Mouse (Mus musculus) CD4-positive helper T cell, adult 2 months (primary cell): Measurements from ENCODE around the gene Aaas.

Experiments used
- DNase-seq: peaks from one replicate; pipeline ENCODE4 v3.0.0-alpha.2; 2012; ENCODE audit warnings: low read depth, missing footprints, low spot score

Gene Aaas

DNA sequence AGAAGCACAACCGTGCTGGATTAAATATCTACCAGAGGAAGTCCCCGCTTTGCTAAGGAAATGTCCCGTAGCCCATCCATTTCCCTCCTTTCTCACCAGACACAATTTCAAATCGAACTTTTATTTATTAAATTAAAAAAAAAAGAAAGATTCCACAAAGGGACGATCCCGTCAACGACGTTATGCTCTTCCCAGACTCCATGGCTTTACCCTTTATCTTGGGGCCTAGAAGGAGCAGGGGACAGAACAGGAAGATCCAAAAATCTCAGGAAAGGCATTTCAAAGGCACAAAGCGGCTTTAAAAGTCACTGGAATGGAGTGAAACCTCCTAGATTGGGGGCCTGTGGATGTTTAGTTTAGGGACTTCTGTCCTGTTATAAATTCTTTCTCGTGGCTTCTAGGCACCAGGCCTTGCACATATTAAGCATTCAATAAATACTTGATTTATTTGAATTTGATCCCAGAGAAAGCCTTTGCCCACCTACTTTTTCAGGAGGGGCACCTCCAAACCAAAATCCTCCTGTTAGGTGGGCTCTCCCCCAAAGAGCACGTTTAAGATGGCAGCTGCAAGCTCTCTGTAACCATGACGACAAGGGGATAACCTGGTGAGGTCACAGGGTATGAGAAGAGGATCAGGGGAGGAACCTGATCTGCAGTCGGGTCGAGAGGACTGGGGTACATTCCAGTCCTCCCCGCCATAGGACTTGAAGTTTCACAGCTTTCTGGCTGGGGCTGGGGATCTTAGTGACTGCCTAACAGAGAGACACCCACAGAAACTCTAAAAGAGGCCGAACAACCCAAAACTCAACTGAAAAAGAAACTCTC lies 6.1 kb upstream of the Aaas start:
- no peak for DNase-seq

DNA sequence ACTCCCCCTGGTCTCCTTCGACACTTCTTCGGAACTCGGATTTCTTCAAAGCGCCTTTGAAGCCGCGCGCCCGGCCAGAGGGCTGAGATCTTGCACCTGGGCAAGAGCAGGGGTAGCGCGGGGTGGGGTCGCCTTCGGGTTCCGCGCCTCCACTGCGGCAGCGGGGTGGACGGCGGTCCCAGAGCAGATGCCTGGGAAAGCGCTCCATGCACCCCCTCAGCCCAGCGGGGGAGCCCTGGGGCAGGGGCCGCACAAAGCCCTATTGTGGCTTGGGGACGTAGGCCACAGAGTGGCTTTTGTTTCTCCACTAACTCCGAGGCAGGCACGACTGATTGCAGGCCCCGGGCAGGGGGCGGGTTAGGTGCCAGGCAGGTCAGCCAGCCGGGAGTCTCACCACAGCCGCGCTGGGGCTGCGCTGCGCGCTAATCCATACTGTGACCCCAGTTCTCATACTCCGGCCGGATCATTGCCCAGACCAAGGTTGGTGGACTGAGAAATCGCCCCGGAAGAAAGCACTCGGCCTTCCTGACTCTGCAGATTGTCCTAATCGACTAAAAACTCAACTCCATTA lies 5.4 kb upstream of the Aaas start:
- peak; percentile 23 for DNase-seq

DNA sequence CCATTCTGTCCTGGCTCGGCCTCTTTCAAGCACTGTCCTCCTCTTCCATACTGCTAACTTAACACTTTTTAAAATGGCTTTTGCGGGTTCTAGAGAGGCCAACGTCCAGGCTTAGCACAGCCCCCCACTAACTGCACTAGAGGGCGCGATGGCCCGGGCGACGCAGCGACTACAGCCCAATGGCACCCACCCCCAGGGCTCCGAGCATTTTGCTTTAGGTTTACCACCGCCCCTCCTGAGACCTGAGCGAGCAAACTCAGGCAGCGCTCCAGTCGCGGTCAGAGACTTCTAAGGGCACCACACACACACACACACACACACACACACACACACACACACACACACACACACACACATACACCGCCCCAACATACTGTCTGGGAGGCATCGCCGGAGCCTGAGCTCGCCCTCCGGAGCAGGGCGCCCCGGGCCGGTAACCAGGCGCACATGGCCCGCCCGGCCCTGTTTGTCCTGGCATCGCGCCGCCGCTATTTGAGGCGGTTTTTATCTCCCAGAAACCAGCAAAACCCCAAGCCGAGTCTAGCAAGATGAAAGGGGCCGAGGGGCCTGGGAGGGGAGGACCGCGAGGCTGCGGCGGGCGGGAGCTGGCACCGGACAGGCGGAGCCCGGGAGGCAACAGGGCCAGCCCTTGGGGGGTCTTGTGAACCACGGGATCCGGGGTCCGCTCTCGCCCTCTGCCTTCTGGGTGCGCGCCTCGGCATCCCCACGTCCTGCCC lies 4.7 kb upstream of the Aaas start:
- DNase-seq: peak; percentile 46

DNA sequence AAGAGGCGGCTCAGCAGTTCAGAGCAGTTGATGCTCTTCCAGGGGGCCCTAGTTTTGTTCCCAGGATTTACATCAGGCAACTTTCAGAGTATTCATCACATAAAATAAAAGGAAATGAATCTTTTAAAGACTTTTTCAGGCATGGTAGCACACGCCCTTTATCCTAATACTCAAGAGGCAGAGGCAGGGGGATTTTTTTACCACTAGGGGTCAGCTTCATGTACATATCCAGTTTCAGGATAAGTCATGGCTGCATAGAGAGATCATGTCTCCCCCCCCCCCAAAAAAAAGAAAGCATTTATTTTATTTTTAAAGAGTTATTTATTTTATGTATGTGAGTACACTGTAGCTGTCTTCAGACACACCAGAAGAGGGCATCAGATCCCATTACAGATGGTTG lies 3.4 kb upstream of the Aaas start:
- no peak for DNase-seq

DNA sequence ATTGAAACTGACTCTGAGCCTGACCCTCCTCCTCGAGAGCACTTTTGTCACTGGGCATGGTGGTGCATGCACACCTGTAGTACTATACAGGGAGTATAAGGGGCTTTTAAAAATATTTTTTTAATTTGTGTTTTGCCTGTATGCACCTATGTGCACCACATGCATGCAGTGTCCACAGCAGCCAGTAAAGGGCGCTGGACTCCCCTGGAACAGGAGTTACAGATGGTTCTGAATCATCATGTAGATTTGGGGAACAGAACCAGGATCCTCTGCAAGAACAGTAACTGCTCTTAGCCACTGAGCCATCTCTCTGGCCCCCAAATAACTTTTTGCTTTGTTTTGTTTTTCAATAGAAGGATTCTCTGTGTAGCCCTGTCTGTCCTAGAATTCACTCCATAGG lies 1.6 kb upstream of the Aaas start:
- no peak for DNase-seq

DNA sequence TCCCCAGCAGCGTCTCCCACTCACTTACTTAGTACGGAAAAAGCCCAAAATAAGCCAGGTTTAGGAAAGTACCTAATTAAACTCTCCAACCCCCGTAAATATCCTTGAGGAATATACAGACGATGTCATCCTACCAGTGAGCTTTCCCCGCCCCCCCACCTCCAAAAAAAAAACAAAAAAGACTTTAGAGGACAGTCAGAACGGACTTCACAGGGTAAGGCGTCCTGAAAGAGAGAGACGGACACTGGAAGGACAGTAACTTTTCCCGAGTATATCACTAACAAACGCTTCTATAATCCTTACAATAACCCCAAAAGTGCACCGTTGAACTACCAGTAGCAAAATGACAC lies 346 bp upstream of the Aaas start:
- DNase-seq: no peak

DNA sequence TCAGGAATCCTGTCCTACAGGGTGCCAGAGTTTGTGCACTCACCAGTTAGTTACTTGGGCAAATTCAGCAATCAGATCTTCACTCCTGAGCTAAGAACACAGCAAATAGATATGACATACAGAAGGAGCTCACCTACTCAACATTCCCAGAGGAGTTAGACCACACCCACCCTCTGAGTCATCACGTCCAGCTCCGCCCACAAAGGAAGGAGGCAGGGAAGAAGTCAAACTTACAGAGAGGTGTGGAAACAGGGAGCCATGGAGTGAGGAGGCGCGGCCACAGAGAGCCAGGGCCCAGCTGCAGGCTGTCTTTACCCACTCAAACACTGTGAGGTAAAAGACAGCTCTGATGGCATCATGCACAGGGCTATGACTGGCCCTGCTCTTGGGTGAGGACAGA lies 4.1 kb downstream of the Aaas start:
- no peak for DNase-seq

DNA sequence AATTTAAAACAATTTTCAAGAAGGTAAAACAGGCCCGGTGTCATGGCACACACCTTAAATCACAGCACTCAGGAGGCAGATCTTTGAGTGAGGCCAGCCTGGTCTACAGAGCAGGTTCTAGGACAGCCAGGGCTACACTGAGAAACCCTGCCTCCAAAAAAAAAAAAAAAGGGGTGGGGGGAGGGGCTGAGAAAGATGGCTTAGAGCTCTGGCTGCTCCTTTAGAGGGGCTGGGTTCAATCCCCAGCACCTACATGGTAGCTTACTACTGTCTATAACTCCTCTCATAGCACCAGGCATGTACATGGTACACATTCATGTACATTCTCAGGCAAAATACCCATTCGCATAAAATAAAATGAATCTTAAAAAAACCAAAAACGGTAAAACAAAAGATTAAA lies 6.1 kb downstream of the Aaas start:
- DNase-seq: no peak

DNA sequence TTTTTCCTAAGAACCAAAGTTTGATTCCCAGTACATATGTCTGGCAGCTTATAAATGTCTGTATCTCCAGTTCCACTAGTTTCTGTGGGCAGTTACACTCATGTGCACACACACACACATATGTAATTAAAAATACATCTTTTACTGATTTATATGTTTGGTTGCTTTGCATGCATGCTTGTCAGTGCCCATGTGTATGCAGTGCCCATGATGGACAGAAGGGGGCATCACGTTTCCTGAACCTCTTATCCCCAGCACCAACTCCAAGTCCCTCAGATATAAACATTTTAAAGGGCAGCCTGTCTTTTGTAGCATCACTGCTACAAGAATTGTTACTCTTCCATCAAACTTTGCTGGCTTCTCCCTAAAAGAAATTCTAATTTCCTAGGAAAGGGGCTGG lies 9.0 kb downstream of the Aaas start:
- DNase-seq: peak; percentile 67

DNA sequence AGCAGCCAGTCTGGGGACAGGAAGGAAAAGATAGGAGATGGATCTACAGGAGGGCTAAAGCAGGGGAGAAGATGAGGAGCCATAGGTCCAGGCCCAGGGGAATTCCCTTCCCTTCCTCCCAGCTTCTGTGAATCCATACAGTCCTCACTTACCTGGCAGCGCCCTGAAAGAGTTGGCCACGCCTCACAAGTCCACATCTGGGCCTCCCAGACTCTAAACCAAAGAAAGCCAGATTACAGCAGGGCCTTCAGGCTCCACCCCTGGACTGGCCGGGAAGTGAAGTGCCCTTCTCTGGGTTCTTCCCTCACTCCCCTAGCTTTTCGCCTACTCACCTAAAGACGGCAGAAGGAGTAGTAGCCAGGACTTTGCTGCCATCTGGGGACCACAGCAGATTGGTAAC lies 11.0 kb downstream of the Aaas start:
- no peak for DNase-seq

DNA sequence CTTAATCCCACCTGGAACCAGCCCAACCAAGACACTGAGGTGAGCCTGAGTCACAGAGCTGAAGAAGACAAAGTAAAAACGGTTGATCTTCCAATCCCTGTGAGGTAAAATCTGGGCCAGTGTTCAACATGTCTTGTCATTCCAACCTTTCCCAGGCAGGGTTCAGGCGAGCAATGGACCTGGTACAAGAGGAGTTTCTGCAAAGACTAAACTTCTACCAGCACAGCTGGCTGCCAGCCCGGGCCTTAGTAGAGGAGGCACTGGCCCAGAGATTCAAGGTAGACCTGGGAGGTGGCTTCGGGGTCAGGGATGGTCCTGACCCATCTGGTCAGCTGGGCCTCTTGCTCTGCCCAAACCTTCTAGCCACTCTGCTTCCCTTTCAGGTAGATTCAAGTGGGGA lies 13.6 kb downstream of the Aaas start:
- no peak for DNase-seq

DNA sequence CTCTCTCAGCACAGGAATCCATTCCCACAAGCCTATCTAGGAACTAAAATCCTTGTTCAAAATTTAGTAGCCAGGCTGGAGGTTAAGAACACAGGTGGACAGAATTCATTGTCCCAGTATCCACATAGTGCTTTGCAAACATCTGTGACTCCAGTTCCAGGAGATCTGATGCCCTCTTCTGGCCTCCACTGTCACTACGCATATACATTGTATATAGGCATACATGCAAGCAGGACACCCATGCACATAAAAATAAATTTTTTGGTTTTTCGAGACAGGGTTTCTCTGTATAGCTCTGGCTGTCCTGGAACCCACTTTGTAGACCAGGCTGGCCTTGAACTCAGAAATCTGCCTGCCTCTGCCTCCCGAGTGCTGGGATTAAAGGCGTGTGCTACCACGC lies 14.6 kb downstream of the Aaas start:
- peak; percentile 40 for DNase-seq

DNA sequence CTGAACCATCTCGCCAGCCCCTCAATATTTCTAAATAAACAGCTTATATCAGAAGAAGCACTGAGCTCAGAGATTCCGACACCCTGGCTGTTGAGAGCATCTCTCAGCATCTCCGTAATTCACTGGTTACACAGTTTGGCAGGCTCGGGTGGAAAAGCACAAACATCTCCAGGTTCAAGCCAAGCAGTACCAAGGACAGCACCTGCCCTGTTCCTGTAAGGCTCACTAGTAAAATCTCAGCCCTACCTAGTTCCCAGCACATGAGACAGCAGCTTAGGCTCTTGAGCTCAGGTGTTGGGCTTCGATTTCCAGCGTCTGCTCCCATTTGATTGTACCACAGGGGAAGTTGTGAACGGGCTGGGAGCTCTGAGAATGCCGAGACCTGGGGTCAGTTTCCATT lies 15.3 kb downstream of the Aaas start:
- DNase-seq: no peak

DNA sequence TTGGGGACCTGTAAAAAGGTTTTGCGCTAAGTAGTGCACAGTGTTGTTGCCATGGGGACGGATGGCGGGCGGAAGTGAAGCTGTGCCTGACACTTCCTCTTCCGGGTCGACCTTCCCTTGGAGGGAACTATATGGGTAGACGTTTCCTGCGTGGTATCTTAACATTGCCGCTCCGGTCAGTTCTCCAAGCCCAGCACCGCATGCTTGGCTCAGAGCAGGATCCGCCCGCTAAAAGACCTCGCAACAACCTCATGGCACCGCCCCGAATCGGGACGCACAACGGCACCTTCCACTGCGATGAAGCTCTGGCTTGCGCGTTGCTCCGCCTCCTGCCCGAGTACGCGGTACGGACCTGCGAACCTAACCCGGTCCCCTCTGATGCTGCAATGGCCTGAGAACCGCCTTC lies 19.0 kb downstream of the Aaas start, which contains the start of gene Myg1:
TSS of gene Myg1 (plus strand) at position 100 of the 406 bp plus-strand sequence.
- DNase-seq: peak; percentile 90

DNA sequence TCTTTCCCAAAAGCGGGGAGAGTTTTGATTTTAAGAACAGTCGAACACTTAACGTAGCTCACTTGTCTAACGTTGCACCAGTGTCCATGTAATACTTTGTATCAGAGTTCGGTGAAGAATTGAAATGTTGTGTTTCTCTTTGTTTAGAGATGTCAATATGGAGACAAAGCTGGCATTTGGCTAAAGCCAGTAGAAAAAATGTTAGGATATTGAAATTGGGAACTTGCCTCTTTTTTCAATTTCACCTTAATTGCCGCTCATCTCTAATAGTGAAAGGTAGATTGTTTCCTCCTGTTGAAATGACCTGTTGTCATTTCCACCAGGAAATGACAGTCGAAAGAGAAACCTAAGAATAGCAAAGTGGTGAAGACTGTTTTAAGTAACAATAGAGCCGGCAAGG lies 23.7 kb downstream of the Aaas start:
- DNase-seq: no peak

DNA sequence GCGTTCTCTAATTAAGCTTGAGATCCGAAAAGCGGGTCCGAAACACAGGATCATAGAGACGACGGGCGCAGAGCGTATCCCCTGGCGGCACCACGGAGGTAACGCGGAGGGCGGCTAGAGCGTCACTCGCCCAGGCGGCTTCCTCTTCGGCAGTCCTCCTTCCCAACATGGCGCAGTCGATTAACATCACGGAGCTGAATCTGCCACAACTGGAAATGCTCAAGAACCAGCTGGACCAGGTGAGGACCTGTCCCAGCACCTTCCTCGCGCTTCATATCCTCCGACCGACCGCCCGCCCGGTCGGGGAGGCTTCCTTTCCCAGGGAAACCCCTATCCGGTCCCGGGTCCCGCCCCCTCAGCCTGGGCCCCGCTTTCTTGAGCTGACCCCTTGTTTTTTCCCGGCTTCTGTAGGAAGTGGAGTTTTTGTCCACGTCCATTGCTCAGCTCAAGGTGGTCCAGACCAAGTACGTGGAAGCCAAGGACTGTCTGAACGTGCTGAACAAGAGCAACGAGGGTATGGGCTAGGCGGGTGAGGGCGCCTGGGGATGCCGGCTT lies 24.5 kb downstream of the Aaas start, which contains the start of gene Pfdn5:
TSS of gene Pfdn5 (plus strand) at position 95 of the 555 bp plus-strand sequence.
- peak; percentile 88 for DNase-seq

DNA sequence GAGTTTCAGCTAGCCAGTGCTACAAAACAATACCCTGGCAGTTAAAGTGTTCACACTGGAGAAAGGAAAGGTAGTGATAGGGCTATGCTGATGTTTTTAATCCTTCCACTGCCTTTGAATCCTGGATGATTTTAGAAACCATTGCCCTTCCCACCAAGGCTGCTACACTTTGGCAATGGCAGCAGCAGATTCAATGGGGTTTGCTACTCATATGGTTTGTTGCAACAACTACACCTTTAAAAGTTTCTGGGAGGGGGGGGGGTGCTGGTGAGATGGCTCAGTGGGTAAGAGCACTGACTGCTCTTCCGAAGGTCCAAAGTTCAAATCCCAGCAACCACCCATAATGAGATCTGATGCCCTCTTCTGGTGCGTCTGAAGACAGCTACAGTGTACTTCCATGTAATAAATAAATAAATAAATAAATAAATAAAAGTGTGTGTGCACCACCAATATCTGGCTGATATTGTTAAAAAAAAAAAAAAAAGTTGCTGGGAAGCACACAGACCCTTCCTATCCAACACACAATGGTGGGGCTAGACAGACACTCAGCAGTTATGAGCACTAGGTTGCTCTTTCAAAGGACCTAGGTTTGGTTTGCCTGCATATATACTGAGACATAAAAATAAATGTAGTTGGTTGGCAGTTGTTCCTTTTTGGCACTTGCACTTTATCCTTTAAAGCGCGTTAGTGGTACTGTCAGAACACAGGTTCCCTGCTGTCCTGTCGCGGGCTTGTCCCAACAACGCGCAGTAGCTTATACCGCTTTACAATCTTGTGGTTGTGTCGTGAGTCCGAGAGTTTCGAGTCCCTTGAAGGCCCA lies 25.7 kb downstream of the Aaas start:
- no peak for DNase-seq

DNA sequence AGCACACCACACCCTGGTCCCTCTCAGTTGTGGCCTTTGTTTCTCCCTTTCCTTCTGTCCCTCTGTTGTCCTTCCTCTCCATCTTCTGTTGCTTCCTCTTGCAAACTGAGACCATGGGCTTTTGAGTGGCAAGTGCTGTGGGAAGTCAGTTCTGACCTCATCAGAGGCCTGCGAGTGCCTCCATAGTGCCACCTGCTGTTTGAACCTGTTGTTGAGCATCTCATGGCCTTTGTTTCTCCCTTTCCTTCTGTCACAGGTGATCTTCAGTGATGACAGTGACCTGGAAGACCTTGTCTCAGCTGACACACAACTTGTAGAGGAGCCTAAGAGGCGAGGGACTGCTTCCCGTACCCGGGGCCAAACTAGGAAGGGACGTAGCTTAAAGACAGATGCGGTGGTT lies 34.3 kb downstream of the Aaas start:
- DNase-seq: peak; percentile 68

DNA sequence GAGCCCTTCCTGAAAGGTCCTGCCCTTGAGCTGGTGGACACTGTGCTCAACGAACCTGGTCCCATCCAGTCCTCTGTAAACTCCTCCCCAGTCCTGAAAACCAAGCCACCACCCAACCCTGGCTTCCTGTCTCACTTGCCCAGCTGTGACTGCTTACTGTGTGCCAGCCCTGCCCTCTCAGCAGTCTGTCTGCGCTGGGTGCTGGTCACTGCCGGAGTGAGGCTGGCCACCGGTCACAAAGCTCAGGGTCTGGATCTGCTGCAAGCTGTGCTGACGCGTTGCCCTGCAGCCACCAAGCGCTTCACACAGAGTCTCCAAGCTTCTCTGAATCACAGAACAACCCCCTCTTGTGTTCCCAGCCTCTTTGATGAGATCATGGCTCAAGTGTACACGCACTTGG lies 35.3 kb downstream of the Aaas start:
- DNase-seq: no peak

DNA sequence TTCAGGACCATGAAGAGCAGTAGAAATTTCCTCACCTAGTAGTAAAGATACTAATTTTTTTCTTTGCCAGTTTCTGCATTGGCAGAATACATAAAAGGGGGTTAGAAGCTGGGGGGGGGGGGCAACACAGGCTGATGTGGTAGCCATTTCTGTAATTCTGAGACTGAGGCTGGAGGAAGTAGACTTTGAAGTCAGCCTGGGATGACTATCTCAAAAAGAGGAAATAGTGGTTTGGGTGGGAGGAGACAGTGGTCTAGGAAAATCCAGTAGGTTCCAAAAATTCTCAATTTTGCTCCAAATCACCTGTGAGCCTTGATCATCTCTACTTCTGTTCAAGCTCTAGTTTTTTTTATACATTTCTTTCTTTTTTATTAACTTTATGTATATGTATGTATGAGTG lies 39.1 kb downstream of the Aaas start:
- DNase-seq: no peak

DNA sequence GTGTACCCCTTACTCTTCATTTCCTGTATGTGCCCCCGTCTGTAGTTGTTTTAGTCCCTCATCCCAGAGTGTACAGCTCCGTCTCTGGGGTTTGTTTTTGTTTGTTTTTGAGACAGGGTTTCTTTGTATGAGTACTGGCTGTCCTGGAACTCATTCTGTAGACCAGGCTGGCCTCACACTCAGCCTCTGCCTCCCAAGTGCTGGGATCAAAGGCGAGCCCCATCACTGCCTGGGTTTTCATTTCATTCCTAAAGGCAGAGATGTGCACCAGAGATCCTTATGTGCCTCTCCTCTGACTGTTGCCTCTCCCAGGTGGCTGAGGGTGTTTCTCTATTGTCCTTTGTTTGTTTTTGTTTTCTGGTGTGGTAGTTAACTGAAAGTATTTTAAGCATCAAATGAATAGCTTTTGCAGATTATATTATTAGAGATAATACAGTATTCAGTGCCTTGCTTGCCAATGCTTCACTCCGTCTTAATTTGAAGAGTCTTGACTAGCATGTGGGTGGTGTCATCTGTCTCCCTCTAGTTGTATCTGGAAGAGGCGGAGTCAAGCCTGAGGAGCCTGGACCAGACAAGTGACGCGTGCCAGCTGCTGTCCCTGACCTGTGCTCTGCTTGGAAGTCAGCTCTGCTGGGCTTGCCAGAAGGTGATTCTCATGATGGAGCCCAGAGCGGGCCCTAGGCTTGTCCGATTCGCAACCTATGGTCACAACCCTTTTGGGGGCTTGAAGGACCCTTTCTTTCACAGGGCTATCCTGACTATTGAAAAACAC lies 40.3 kb downstream of the Aaas start:
- no peak for DNase-seq
